Mouse (Mus musculus) WW6 (cell line): Measurements from ENCODE around the gene Slc39a9.

Source experiments
- DNase-seq: peaks from one replicate; pipeline ENCODE4 v3.0.0-alpha.2; 2013; ENCODE audit warnings: low read depth, low spot score

The Slc39a9 gene

GRCm38 (mm10) chr12:80653951-80654658, 10.4 kb downstream of the Slc39a9 start:
- no peak for DNase-seq

- DNase-seq, result no peak
These were observed 11.0 kb downstream of the Slc39a9 start for GRCm38 (mm10) chr12:80654659-80655025.

GRCm38 (mm10) chr12:80658661-80659060, 15.0 kb downstream of the Slc39a9 start:
- no peak for DNase-seq

GRCm38 (mm10) chr12:80662322-80662721, 18.6 kb downstream of the Slc39a9 start:
- no peak for DNase-seq

GRCm38 (mm10) chr12:80663935-80664334, 20.3 kb downstream of the Slc39a9 start:
- no peak for DNase-seq

GRCm38 (mm10) chr12:80668391-80668790, 24.7 kb downstream of the Slc39a9 start:
- no peak for DNase-seq

- peak; percentile 26 for DNase-seq
These were observed 29.5 kb downstream of the Slc39a9 start for GRCm38 (mm10) chr12:80673170-80673569.

- no peak for DNase-seq
These were observed 37.7 kb downstream of the Slc39a9 start for GRCm38 (mm10) chr12:80681340-80681739.

GRCm38 (mm10) chr12:80683554-80683953, 39.9 kb downstream of the Slc39a9 start:
- no peak for DNase-seq

GRCm38 (mm10) chr12:80684316-80684715, 40.6 kb downstream of the Slc39a9 start:
- DNase-seq, result no peak

- DNase-seq, result no peak
These were observed 44.1 kb downstream of the Slc39a9 start for GRCm38 (mm10) chr12:80687788-80688211.

- no peak for DNase-seq
These were observed 46.0 kb downstream of the Slc39a9 start for GRCm38 (mm10) chr12:80689696-80690095.

GRCm38 (mm10) chr12:80691671-80692091, 48.0 kb downstream of the Slc39a9 start:
- no peak for DNase-seq

GRCm38 (mm10) chr12:80692269-80692972, 48.7 kb downstream of the Slc39a9 start, which contains the start of gene Plekhd1:
Plekhd1 (plus strand) TSS chr12:80692591.
- no peak for DNase-seq

GRCm38 (mm10) chr12:80693700-80694099, 50.0 kb downstream of the Slc39a9 start:
- no peak for DNase-seq

- no peak for DNase-seq
These were observed 51.3 kb downstream of the Slc39a9 start for GRCm38 (mm10) chr12:80695004-80695403.

- no peak for DNase-seq
These were observed 55.0 kb downstream of the Slc39a9 start for GRCm38 (mm10) chr12:80698526-80699143.

- no peak for DNase-seq
These were observed 55.5 kb downstream of the Slc39a9 start for GRCm38 (mm10) chr12:80699144-80699531.

- no peak for DNase-seq
These were observed 57.6 kb downstream of the Slc39a9 start for GRCm38 (mm10) chr12:80701332-80701731.

GRCm38 (mm10) chr12:80706208-80706914, 62.7 kb downstream of the Slc39a9 start:
- no peak for DNase-seq

GRCm38 (mm10) chr12:80706915-80707604, 63.4 kb downstream of the Slc39a9 start:
- DNase-seq, result no peak
